Mouse (Mus musculus) megakaryocyte, embryonic 14.5 days (primary cell): ENCODE data around the gene Gm9944.

Experiments
- FLI1 ChIP-seq: IDR thresholded peaks from 2 replicates; pipeline ENCODE4 v1.6.1; 2012; ENCODE audit warnings: low read length, inconsistent platforms, mixed read lengths
- GATA1 ChIP-seq: IDR thresholded peaks from 3 replicates; pipeline ENCODE4 v1.6.1; 2012; ENCODE audit warnings: mixed read lengths, low read length, inconsistent platforms, borderline replicate concordance

- TF ChIP-seq GATA1, result no peak
- no peak for TF ChIP-seq FLI1
Observed at GRCm38 (mm10) chr4:144404456-144405086, 48.5 kb downstream of the Gm9944 start.
